Mouse (Mus musculus) ES-Bruce4 (cell line): ENCODE measurements around the gene Immp2l. TPM values are rescaled to one million over a fixed set of nuclear protein-coding genes. Genes with fewer than 3 reads are reported as not detected.
"Not testable (repeated sequence)": the region's sequence is repeated elsewhere in the genome, so short reads cannot be mapped to it uniquely, and the experiment has no call there.

Source experiments
- H3K27ac ChIP-seq: 2 replicates; pipeline ENCODE4 v1.5.1; 2012; ENCODE audit warnings: low read length, inconsistent platforms; ENCODE audit not compliant: insufficient read depth
- H3K27me3 ChIP-seq: 2 replicates; pipeline ENCODE4 v1.6.1; 2012; ENCODE audit warnings: mild to moderate bottlenecking, low read length, inconsistent platforms; ENCODE audit not compliant: control insufficient read depth, poor library complexity, insufficient read depth, severe bottlenecking
- H3K36me3 ChIP-seq: 2 replicates; pipeline ENCODE4 v1.6.1; 2012; ENCODE audit warnings: inconsistent platforms, mild to moderate bottlenecking, low read length, moderate library complexity; ENCODE audit not compliant: control insufficient read depth, poor library complexity, insufficient read depth, severe bottlenecking
- H3K4me1 ChIP-seq: one replicate; pipeline ENCODE4 v1.8.1; 2011; ENCODE audit warnings: low read length; ENCODE audit not compliant: control insufficient read depth, insufficient read depth
- H3K4me3 ChIP-seq: 2 replicates; pipeline ENCODE4 v1.5.1; 2011; ENCODE audit warnings: low read depth, mild to moderate bottlenecking, low read length
- H3K9ac ChIP-seq: 2 replicates; pipeline ENCODE4 v1.6.1; 2012; ENCODE audit warnings: low read depth, mild to moderate bottlenecking, inconsistent platforms; ENCODE audit not compliant: poor library complexity, severe bottlenecking
- H3K9me3 ChIP-seq: replicated peaks from 2 replicates; pipeline ENCODE4 v1.6.1; 2012; ENCODE audit warnings: mild to moderate bottlenecking, low read length, inconsistent platforms; ENCODE audit not compliant: control insufficient read depth, poor library complexity, insufficient read depth, severe bottlenecking
- CTCF ChIP-seq: IDR thresholded peaks from one replicate; pipeline ENCODE4 v1.8.1; 2011; ENCODE audit warnings: low read depth, low read length
- EP300 ChIP-seq: IDR thresholded peaks from 2 replicates; pipeline ENCODE4 v1.6.1; 2011; ENCODE audit warnings: low read depth, low read length; ENCODE audit not compliant: insufficient read depth
- POLR2A ChIP-seq: IDR thresholded peaks from one replicate; pipeline ENCODE4 v1.8.1; 2011; ENCODE audit warnings: low read length; ENCODE audit not compliant: insufficient read depth
- polyA plus RNA-seq: library from polyadenylated mRNA; stranded (reverse); fragments of >200 nt; gene quantifications from 2 replicates; pipeline ENCODE4 v1.2.4, GENCODE M21; 2011; ENCODE audit warnings: low read depth; ENCODE audit not compliant: missing spikeins, insufficient read depth, insufficient read length

The Immp2l gene
- polyA plus RNA-seq, 1 experiment, result 15.5 TPM

- Histone ChIP-seq H3K9ac (no peak overlapping the region), H3K9me3 (no peaks in the 10 kb centered on the region), H3K27me3 (no peaks in the 10 kb centered on the region), H3K27ac (no peak overlapping the region), H3K4me1 (no peaks in the 10 kb centered on the region), H3K4me3 (no peak overlapping the region), H3K36me3 (no peaks in the 10 kb centered on the region)
- TF ChIP-seq POLR2A (no peak), EP300 (no peak), CTCF (no peak)
Measured at GRCm38 (mm10) chr12:41763396-41763795, 739.5 kb downstream of the Immp2l start.

DNA sequence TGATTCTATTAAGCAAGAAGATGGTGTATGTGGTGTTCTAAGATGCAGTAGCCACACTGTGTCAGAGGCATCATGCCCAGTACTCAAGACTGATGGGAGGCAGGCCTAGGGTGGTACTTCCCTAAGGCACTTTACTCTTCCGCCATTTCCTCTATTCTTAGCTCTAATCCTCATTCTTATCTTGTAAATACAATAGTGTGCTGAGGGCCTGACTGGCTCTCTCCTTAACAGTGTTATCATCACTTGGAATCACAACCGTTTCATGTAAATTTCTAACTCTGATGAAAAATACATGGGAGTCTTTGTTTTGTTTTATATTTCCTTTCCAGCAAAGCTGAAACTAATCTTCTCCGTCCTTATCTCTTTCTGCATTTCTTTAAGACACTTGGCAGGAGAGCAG, 750.1 kb downstream of the Immp2l start:
- Histone ChIP-seq H3K27me3 (no peaks in the 10 kb centered on the region), H3K27ac (no peak overlapping the region), H3K36me3 (no peaks in the 10 kb centered on the region), H3K4me3 (no peak overlapping the region), H3K9me3 (no peaks in the 10 kb centered on the region), H3K9ac (no peak overlapping the region), H3K4me1 (no peaks in the 10 kb centered on the region)
- TF ChIP-seq POLR2A (no peak), EP300 (no peak), CTCF (no peak)

GRCm38 (mm10) chr12:41774623-41775323, 750.9 kb downstream of the Immp2l start:
- Histone ChIP-seq H3K27me3 (no peaks in the 10 kb centered on the region), H3K4me3 (no peak overlapping the region), H3K36me3 (no peaks in the 10 kb centered on the region), H3K4me1 (no peaks in the 10 kb centered on the region), H3K9me3 (no peaks in the 10 kb centered on the region), H3K27ac (no peak overlapping the region), H3K9ac (no peak overlapping the region)
- no peak for TF ChIP-seq POLR2A
- no peak for TF ChIP-seq CTCF
- TF ChIP-seq EP300, result no peak

DNA sequence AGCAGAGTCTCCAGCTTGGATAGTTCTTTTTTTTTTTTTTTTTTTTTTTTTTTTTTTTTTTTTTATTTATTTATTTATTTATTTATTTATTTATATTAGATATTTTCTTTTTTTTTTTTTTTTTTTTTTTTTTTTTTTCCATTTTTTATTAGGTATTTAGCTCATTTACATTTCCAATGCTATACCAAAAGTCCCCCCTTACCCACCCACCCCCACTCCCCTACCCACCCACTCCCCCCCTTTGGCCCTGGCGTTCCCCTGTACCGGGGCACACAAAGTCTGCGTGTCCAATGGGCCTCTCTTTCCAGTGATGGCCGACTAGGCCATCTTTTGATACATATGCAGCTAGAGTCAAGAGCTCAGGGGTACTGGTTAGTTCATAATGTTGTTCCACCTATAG, 753.9 kb downstream of the Immp2l start:
- H3K27me3 ChIP-seq, H3K9me3 ChIP-seq, H3K27ac ChIP-seq, H3K9ac ChIP-seq, H3K36me3 ChIP-seq, H3K4me1 ChIP-seq, H3K4me3 ChIP-seq: not testable (repeated sequence)

DNA sequence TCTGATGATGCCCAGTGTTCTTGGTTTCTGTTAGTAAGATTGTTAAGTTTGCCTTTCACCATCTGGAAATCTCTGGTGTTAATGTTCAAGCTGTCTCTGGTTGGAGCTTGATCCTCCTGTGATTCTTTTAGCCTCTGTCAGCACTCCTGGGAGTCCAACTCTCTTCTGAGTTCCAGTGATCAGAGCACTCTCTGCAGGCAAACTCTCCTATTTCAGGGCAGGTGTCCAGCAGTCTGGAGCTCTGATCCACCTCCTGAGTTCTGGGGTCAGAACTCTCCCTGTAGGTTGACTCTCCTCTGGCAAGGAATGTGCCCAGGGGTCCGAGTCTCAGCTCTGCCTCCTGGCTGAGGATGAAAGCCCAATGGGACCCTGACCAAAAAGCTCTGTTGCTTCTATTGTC, 769.8 kb downstream of the Immp2l start:
- H3K4me1 ChIP-seq, H3K27ac ChIP-seq, H3K27me3 ChIP-seq, H3K36me3 ChIP-seq, H3K9me3 ChIP-seq, H3K4me3 ChIP-seq, H3K9ac ChIP-seq: not testable (repeated sequence)

GRCm38 (mm10) chr12:41829517-41829916, 805.6 kb downstream of the Immp2l start:
- H3K27me3 ChIP-seq, result no peaks in the 10 kb centered on the region
- H3K9me3 ChIP-seq, result no peaks in the 10 kb centered on the region
- H3K36me3 ChIP-seq, result no peaks in the 10 kb centered on the region
- no peaks in the 10 kb centered on the region for H3K4me1 ChIP-seq
- no peak overlapping the region for H3K9ac ChIP-seq
- no peak for TF ChIP-seq POLR2A
- no peak for TF ChIP-seq EP300
- TF ChIP-seq CTCF, result no peak
- no peak overlapping the region for H3K27ac ChIP-seq
- no peak overlapping the region for H3K4me3 ChIP-seq

- H3K4me1 ChIP-seq, result no peaks in the 10 kb centered on the region
- TF ChIP-seq EP300, result no peak
- TF ChIP-seq POLR2A, result no peak
- TF ChIP-seq CTCF, result no peak
Measured at GRCm38 (mm10) chr12:41831731-41832130, 807.8 kb downstream of the Immp2l start.

More at GRCm38 (mm10) chr12:41831731-41832130, 807.8 kb downstream of the Immp2l start:
- H3K9me3 ChIP-seq, result no peaks in the 10 kb centered on the region
- H3K4me3 ChIP-seq, result no peak overlapping the region
- no peak overlapping the region for H3K9ac ChIP-seq
- no peak overlapping the region for H3K27ac ChIP-seq
- H3K36me3 ChIP-seq, result no peaks in the 10 kb centered on the region
- no peaks in the 10 kb centered on the region for H3K27me3 ChIP-seq
